Mouse (Mus musculus) intestine, postnatal 0 days (tissue): ENCODE measurements around the gene Rpp25. TPM values are rescaled to one million over a fixed set of nuclear protein-coding genes. Genes with fewer than 3 reads are reported as not detected.

ENCODE experiments used
- ATAC-seq: fragments of 200-750 bp; cut with Nextera tagmentation; 2 replicates; pipeline ENCODE4 v1.8.0; 2017; ENCODE audit warnings: mild to moderate bottlenecking, moderate TSS enrichment, moderate library complexity
- H3K27ac ChIP-seq: fragments of 300-500 bp; sonication (generic); 2 replicates; pipeline ENCODE4 v1.5.1; 2014; ENCODE audit warnings: mild to moderate bottlenecking, low read depth, low read length, moderate library complexity
- H3K27me3 ChIP-seq: fragments of 300-500 bp; sonication (generic); replicated peaks from 2 replicates; pipeline ENCODE4 v1.6.1; 2014; ENCODE audit warnings: low read length, mixed read lengths; ENCODE audit not compliant: control insufficient read depth, insufficient read depth
- H3K36me3 ChIP-seq: fragments of 300-500 bp; sonication (generic); 2 replicates; pipeline ENCODE4 v1.6.1; 2014; ENCODE audit warnings: mild to moderate bottlenecking, moderate library complexity; ENCODE audit not compliant: control insufficient read depth, insufficient read depth
- H3K4me1 ChIP-seq: fragments of 300-500 bp; sonication (generic); replicated peaks from 2 replicates; pipeline ENCODE4 v1.6.1; 2014; ENCODE audit warnings: antibody characterized with exemption, low read length, mixed read lengths; ENCODE audit not compliant: control insufficient read depth, insufficient read depth
- H3K4me2 ChIP-seq: fragments of 300-500 bp; sonication (generic); replicated peaks from 2 replicates; pipeline ENCODE4 v1.6.1; 2014; ENCODE audit warnings: low read depth, mild to moderate bottlenecking, moderate library complexity
- H3K4me3 ChIP-seq: fragments of 300-500 bp; sonication (generic); 2 replicates; pipeline ENCODE4 v1.5.1; 2014; ENCODE audit warnings: low read depth, low read length
- H3K9ac ChIP-seq: fragments of 300-500 bp; sonication (generic); 2 replicates; pipeline ENCODE4 v1.6.1; 2014; ENCODE audit warnings: mild to moderate bottlenecking, low read depth, low read length
- H3K9me3 ChIP-seq: fragments of 300-500 bp; sonication (generic); 2 replicates; pipeline ENCODE4 v1.6.1; 2016; ENCODE audit warnings: mixed run types; ENCODE audit not compliant: control insufficient read depth
- CTCF ChIP-seq: sonication (generic); IDR thresholded peaks from 2 replicates; pipeline ENCODE4 v1.5.1; 2016; ENCODE audit warnings: low read depth, mild to moderate bottlenecking, control low read depth, antibody characterized with exemption, moderate library complexity
- WGBS: fragments of 180-500 bp; shearing (Covaris S2); extraction: QIAGEN DNeasy Blood & Tissue Kit; methylation state at CpG from one replicate; pipeline ENCODE4 v1.1.7; 2014; 5-methylcytosine and 5-hydroxymethylcytosine counted together
- polyA plus RNA-seq: library from polyadenylated mRNA; unstranded; fragments of >200 nt; fragmentation: Nextera tagmentation; extraction: Ambion mirVana; gene quantifications from 2 replicates; pipeline ENCODE4 v1.2.1, GENCODE M21; 2015

Rpp25 gene
- polyA plus RNA-seq, 1 experiment from 2014 or later = 3.2 TPM

DNA sequence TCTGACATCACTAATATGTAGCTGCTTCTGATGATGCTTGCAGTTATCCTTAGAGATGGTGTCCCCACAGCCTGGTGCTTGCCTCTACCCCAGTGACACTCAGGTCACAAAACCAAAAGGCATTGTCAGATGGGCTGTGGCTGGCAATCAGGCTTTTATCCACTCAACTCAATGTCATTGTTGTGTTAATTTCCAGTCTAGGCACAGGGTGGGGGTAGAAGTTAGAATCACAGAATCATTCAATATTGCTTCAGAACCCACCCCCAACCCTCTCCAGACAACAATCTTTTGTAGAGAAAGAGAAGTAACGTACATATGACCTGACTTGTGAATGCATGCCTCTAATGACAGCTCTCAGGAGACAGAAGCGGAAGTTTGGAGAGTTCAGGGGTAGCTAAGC, 6.8 kb downstream of the Rpp25 start:
- WGBS = 79% methylated on average over 2 of the region's 2 CpGs
- TF ChIP-seq CTCF = no peak
- Histone ChIP-seq H3K4me2 (no peak overlapping the region), H3K27ac (no peak overlapping the region), H3K4me1 (no peaks in the 10 kb centered on the region), H3K4me3 (no peak overlapping the region), H3K9ac (no peak overlapping the region), H3K36me3 (no peaks in the 10 kb centered on the region), H3K9me3 (no peaks in the 10 kb centered on the region), H3K27me3 (0 out of 2 replicates have a peak, but pooled peaks cover 7% of the 10 kb centered on the region)
- ATAC-seq = no peak

GRCm38 (mm10) chr9:57517113-57517512, 13.3 kb downstream of the Rpp25 start:
- no peak overlapping the region for H3K27ac ChIP-seq
- H3K4me3 ChIP-seq = no peak overlapping the region
- no peaks in the 10 kb centered on the region for H3K9me3 ChIP-seq
- H3K4me1 ChIP-seq = 0 out of 2 replicates have a peak, but pooled peaks cover 2% of the 10 kb centered on the region
- no peak overlapping the region for H3K9ac ChIP-seq
- no peaks in the 10 kb centered on the region for H3K36me3 ChIP-seq
- ATAC-seq = no peak
- H3K4me2 ChIP-seq = no peak overlapping the region
- peak; percentile 92 for TF ChIP-seq CTCF
- no peaks in the 10 kb centered on the region for H3K27me3 ChIP-seq
- 10% methylated on average over 3 of the region's 3 CpGs for WGBS

GRCm38 (mm10) chr9:57520375-57521055, 16.7 kb downstream of the Rpp25 start:
- Histone ChIP-seq H3K9me3 (no peaks in the 10 kb centered on the region), H3K4me2 (peak overlapping the region; percentile 76), H3K27me3 (no peaks in the 10 kb centered on the region), H3K4me1 (0 out of 2 replicates have a peak, but pooled peaks cover 10% of the 10 kb centered on the region), H3K27ac (peak overlapping the region; percentile 99; the same call in 1 of the 2 replicates), H3K36me3 (no peaks in the 10 kb centered on the region; the same call in 1 of the 2 replicates), H3K4me3 (peak overlapping the region; percentile 96), H3K9ac (peak overlapping the region; percentile 97)
- no peak for TF ChIP-seq CTCF
- WGBS = 23% methylated on average over 16 of the region's 16 CpGs
- peak; percentile 12 for ATAC-seq

DNA sequence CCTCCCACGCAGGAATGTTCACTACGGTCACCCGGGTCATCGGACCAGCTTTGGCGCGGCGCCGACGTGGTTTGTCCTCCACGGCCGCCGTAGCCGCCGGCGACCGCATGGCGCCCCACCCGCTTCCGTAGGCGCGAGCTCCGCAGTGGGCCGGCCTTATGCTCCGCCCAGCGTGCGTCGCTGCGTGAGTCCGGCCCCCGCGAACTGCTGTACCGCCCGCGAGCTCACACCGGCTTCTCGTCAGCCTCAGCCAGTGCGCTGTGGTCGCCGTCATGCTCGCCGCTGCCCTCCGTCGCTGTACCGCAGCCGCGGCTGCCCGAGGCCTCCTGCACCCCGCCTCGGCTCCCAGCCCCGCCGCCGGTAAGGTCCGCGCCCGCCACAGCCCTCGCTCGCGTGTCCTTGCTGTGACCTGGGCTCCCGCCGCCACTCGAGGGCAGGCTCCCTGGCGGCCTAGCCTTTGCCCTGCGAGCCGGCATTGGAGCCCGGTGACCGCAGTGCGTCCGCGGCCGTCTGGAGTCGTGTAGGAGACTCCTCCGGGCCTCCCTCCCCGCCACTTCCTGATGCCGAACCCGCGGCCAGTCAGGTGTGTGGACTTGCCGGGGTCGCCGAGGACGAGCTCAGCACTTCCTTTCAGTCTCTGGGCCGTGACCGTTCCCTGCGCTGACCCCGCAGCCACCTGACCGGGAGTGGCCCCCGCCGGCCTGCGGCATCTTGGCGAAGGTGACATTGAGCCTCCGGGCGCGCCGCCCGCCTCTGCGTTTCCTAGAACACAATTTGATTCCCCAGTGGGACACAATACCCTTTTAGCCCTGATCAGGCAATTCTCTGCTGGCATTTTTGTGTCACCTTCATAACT, 17.5 kb downstream of the Rpp25 start, which contains the start of gene Cox5a:
Cox5a (plus strand) TSS at position 219 of the 856 bp plus-strand sequence.
- Histone ChIP-seq H3K9me3 (no peaks in the 10 kb centered on the region), H3K9ac (peak within 1 kb of the TSS; percentile 97), H3K4me3 (peak within 1 kb of the TSS; percentile 96), H3K36me3 (no peaks in the 10 kb centered on the region; the same call in 1 of the 2 replicates), H3K4me1 (peaks cover 16% of the 10 kb centered on the region; the same call in 1 of the 2 replicates), H3K4me2 (peak within 1 kb of the TSS; percentile 76), H3K27me3 (no peaks in the 10 kb centered on the region), H3K27ac (peak within 1 kb of the TSS; percentile 99)
- TF ChIP-seq CTCF = 0 out of 2 replicates have a peak, but pooled peaks have one; percentile 13
- under 1% methylated on average over 91 of the region's 95 CpGs for WGBS
- ATAC-seq = peak; percentile 96

DNA sequence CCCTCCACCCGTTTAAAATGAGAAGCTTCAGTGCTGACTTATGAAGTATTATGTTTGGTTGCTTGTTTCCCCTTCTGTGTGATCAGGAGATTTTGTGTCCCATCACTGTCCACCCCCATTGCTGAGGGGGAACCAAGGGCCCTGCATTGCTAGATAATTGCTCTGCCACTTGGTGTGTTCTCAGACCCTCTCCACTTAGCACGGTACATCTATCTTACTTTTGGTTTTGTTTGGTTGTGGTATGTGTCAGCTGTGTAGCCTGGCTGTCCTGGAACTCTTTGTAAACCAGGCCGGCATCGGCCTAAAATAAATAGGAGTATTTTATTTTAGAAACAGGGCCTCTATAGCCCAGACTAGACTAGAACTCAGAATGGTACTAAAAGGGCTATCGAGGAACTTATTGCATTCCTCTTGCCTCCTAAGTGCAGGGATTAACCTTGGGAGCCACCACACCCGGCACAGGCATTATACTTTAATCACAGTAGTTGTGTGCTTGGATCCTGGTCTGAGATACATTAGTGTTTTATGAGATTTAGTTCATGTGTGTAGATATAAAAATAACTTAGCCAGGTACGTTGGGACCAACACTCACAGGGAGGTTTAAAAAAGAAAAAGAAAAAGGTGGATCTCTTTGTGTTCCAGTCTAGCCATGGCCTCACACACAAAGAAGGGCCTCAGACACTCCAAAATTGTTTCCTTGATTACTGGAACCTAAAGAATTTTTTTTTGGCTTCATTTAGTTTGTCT, 18.5 kb downstream of the Rpp25 start:
- Histone ChIP-seq H3K4me3 (peak overlapping the region; percentile 96), H3K27ac (peak overlapping the region; percentile 99), H3K4me2 (peak overlapping the region; percentile 76), H3K9me3 (no peaks in the 10 kb centered on the region), H3K4me1 (peaks cover 21% of the 10 kb centered on the region; the same call in 1 of the 2 replicates), H3K36me3 (no peaks in the 10 kb centered on the region; the same call in 1 of the 2 replicates), H3K9ac (peak overlapping the region; percentile 97), H3K27me3 (no peaks in the 10 kb centered on the region)
- TF ChIP-seq CTCF = no peak
- ATAC-seq = no peak
- WGBS = 15% methylated on average over 7 of the region's 7 CpGs
